Mouse (Mus musculus) cortical plate, adult 2 months (tissue): Measurements from ENCODE around the gene Cwc25. TPM values are rescaled to one million over a fixed set of nuclear protein-coding genes. Genes with fewer than 3 reads are reported as not detected.
"Not testable (repeated sequence)": the region's sequence is repeated elsewhere in the genome, so short reads cannot be mapped to it uniquely, and the experiment has no call there.

Source experiments
- H3K27ac ChIP-seq: fragments of 200-500 bp; 2 replicates; pipeline ENCODE4 v1.5.1; 2012; ENCODE audit warnings: low read length, control low read depth, inconsistent platforms; ENCODE audit not compliant: insufficient read depth
- H3K4me1 ChIP-seq: fragments of 200-500 bp; 2 replicates; pipeline ENCODE4 v1.6.1; 2011; ENCODE audit warnings: low read length; ENCODE audit not compliant: control insufficient read depth, insufficient read depth
- H3K4me3 ChIP-seq: fragments of 200-500 bp; 2 replicates; pipeline ENCODE4 v1.5.1; 2011; ENCODE audit warnings: mild to moderate bottlenecking, low read length, control low read depth; ENCODE audit not compliant: insufficient read depth
- CTCF ChIP-seq: fragments of 200-500 bp; IDR thresholded peaks from 2 replicates; pipeline ENCODE4 v1.5.1; 2011; ENCODE audit warnings: mild to moderate bottlenecking, control low read depth, low read length; ENCODE audit not compliant: insufficient read depth; ENCODE audit errors: extremely low read depth
- POLR2A ChIP-seq: fragments of 200-500 bp; IDR thresholded peaks from 2 replicates; pipeline ENCODE4 v1.6.1; 2011; ENCODE audit warnings: mild to moderate bottlenecking, low read length, control low read depth; ENCODE audit not compliant: insufficient read depth; ENCODE audit errors: extremely low read depth
- polyA plus RNA-seq: library from polyadenylated mRNA; depleted of rRNA; stranded (reverse); fragments of >200 nt; gene quantifications from 2 replicates; pipeline ENCODE4 v1.2.3, GENCODE M21; 2012

Gene Cwc25
- polyA plus RNA-seq, 1 experiment, result 16.4 TPM

- Histone ChIP-seq H3K27ac (no peak overlapping the region), H3K4me3 (no peak overlapping the region), H3K4me1 (peaks cover 4% of the 10 kb centered on the region; the same call in 1 of the 2 replicates)
- no peak for TF ChIP-seq POLR2A
- TF ChIP-seq CTCF, result no peak
These were observed 31.2 kb upstream of the Cwc25 start for GRCm38 (mm10) chr11:97797369-97798082.

GRCm38 (mm10) chr11:97796910-97797309, 30.6 kb upstream of the Cwc25 start:
- TF ChIP-seq POLR2A (no peak), CTCF (no peak)

GRCm38 (mm10) chr11:97793165-97793564, 26.8 kb upstream of the Cwc25 start:
- H3K4me3 ChIP-seq, result no peak overlapping the region
- no peak overlapping the region for H3K27ac ChIP-seq
- H3K4me1 ChIP-seq, result no peaks in the 10 kb centered on the region
- TF ChIP-seq CTCF, result peak; percentile 34; the same call in 1 of the 2 replicates
- no peak for TF ChIP-seq POLR2A

More at GRCm38 (mm10) chr11:97796910-97797309, 30.6 kb upstream of the Cwc25 start:
- Histone ChIP-seq H3K4me3 (peak overlapping the region; percentile 19; the same call in 1 of the 2 replicates), H3K27ac (no peak overlapping the region), H3K4me1 (peaks cover 2% of the 10 kb centered on the region; the same call in 1 of the 2 replicates)

- H3K4me1 ChIP-seq, H3K27ac ChIP-seq, H3K4me3 ChIP-seq: not testable (repeated sequence)
These were observed 24.6 kb upstream of the Cwc25 start for GRCm38 (mm10) chr11:97790778-97791438.

- Histone ChIP-seq H3K27ac (no peak overlapping the region), H3K4me3 (no peak overlapping the region), H3K4me1 (no peaks in the 10 kb centered on the region)
- TF ChIP-seq POLR2A (no peak), CTCF (no peak)
These were observed 23.4 kb upstream of the Cwc25 start for GRCm38 (mm10) chr11:97789727-97790126.

GRCm38 (mm10) chr11:97787961-97788360, 21.6 kb upstream of the Cwc25 start:
- TF ChIP-seq POLR2A (no peak), CTCF (no peak)
- no peak overlapping the region for H3K27ac ChIP-seq
- no peaks in the 10 kb centered on the region for H3K4me1 ChIP-seq
- no peak overlapping the region for H3K4me3 ChIP-seq

GRCm38 (mm10) chr11:97782564-97782895, 16.2 kb upstream of the Cwc25 start:
- peak overlapping the region; percentile 74 for H3K4me3 ChIP-seq
- no peak overlapping the region for H3K27ac ChIP-seq
- peaks cover 2% of the 10 kb centered on the region; the same call in 1 of the 2 replicates for H3K4me1 ChIP-seq
- TF ChIP-seq CTCF (no peak), POLR2A (no peak)

- peaks cover 2% of the 10 kb centered on the region; the same call in 1 of the 2 replicates for H3K4me1 ChIP-seq
- TF ChIP-seq POLR2A (peak; percentile 98), CTCF (no peak)
These were observed 15.6 kb upstream of the Cwc25 start, which contains the start of gene Rpl23 for GRCm38 (mm10) chr11:97781832-97782563. Gene Rpl23, minus strand, starts transcription at chr11:97782437.

GRCm38 (mm10) chr11:97781478-97781831, 15.1 kb upstream of the Cwc25 start:
- H3K27ac ChIP-seq, result no peak overlapping the region
- peak overlapping the region; percentile 74 for H3K4me3 ChIP-seq
- peaks cover 2% of the 10 kb centered on the region; the same call in 1 of the 2 replicates for H3K4me1 ChIP-seq
- TF ChIP-seq CTCF, result no peak

More at GRCm38 (mm10) chr11:97781832-97782563, 15.6 kb upstream of the Cwc25 start, which contains the start of gene Rpl23:
- Histone ChIP-seq H3K4me3 (peak within 1 kb of the TSS; percentile 74), H3K27ac (peak within 1 kb of the TSS; percentile 68)
